Mouse (Mus musculus) cerebral cortex, adult 2 months (tissue): ENCODE results near the gene Hhipl2.

Source experiments
- WGBS: fragments of 180-500 bp; shearing (Covaris S2); methylation state at CpG from one replicate; pipeline ENCODE4 v1.1.7; 2018; 5-methylcytosine and 5-hydroxymethylcytosine counted together

Hhipl2 gene

DNA sequence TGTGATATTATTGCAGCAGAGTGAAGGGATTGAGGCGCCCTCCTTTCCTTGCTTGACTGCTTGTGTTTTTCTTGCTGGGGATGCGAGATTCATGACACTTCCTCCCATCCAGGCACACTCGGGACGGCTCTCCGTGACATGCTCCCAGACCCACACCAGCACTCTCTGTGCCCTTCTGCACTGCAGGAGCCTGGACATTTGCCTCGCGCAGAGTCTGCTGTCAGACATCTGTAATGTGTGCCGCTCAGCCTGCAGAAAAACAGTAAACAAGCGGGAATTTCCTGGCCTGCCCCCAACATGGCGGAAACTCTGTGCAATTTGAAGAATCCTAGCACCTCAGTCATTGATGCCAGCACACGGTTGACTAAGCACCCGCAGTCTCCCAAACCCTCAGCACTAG lies at the start of gene Hhipl2:
Gene Hhipl2, plus strand, starts transcription at position 343 of the 400 bp plus-strand sequence.
- 70% methylated on average over 12 of the region's 12 CpGs for WGBS

DNA sequence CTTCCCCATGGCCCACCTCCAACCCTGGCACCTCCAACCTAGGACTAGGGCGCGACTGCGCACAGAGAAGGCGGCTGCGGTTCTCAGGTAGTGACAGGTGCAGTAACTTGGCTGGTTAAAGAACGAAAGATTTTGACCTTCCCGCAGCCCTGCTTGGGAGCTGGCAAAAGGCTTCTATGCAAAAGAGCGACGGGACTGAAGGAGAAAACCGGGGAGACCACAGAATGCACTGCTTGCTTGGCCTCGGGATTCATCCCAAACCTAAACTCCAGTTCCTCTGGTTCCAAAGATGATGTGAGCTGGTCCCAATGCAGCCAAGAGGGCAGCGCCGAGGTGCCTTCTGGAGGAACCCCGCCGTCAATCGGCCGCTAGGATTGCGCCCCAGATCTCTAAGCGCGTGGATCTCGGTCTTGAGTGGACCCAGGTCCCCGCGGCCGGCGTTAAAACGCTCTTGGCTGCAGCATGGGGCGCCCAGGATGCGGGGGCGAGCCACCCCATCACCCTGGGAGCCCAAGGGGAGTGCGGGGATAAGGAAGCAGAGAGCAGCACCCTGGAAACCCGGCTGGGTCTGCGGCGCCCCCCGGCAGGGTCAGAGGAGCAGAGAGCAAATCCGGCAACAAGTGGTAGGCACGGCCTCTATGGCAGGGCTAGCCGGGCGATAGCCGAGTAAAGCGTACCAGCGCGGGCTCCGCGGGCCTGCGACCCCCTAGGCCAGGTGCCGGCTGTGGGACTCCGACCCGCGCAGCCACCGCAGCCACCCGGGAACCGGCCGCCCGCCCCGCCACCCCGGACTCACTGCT lies 49.2 kb upstream of the Hhipl2 start:
- under 1% methylated on average over 56 of the region's 56 CpGs for WGBS

DNA sequence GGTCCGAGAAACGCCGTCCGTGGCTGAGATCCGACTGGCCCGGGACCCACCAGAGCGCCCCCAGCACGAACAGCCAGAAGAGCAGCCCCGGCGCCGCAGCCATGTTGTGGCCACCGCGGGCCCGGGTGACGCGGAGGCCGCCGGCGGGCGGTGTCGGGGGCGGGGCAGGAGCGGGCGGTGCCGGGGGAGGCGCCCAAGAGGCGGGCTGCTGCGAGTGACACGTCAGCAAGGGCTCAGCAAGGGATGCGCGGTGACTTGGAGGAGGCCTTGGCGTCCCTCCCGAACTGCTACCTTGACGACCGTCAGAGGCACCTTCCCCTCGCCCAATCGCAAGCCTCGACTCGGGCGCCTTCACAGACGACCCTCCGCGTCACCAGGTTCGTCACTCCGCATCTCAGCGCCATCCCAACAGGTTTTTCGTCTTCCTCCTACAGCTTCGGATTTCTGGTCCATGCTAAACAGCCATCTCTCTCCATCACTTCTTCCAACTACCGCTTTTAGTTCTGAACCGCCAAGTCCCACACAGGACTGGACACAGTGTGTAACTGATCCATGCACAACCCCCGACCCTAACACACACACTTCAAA lies 48.5 kb upstream of the Hhipl2 start, which contains the start of gene Mia3:
Gene Mia3, minus strand, starts transcription at position 127 of the 588 bp plus-strand sequence.
- WGBS, result 1% methylated on average over 50 of the region's 51 CpGs

DNA sequence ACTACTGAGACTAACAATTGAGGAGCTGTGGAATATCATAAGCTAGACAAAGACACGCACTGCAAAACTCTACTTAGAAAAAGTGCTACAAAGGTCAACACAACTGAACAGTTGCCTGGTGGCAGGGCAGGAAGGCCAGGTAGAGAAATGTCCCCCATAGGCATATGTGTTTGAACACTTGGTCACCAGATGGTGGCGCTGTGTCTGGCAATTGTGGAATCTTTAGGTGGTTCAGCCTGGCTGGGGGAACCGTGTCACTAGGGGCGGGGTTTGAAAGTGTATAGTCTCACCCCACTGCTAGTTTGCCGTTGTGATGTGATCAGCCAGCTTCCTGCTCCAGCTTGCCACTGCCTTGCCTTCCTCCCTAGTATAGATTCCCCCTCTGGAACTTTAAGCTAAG lies 43.3 kb upstream of the Hhipl2 start:
- 81% methylated on average over 5 of the region's 5 CpGs for WGBS

DNA sequence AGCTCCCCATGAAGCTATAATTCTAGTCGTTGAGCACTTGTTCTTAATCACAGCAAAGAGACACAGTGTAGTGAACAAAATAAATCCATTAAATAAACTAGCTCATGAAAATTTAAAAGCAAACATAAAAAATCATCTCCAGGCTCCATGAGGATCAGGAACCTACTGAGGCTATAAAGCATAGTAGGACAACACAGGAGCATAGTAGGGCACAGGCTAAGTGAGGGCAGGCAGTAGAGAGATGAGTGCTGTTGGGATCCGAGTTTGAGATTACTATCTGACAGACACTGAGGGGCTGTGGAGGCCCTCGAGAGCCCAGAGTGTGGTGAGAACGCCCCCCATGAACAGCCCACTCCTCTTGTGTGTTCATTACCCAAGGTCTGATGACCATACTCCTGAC lies 41.0 kb upstream of the Hhipl2 start:
- 86% methylated on average over 4 of the region's 4 CpGs for WGBS

DNA sequence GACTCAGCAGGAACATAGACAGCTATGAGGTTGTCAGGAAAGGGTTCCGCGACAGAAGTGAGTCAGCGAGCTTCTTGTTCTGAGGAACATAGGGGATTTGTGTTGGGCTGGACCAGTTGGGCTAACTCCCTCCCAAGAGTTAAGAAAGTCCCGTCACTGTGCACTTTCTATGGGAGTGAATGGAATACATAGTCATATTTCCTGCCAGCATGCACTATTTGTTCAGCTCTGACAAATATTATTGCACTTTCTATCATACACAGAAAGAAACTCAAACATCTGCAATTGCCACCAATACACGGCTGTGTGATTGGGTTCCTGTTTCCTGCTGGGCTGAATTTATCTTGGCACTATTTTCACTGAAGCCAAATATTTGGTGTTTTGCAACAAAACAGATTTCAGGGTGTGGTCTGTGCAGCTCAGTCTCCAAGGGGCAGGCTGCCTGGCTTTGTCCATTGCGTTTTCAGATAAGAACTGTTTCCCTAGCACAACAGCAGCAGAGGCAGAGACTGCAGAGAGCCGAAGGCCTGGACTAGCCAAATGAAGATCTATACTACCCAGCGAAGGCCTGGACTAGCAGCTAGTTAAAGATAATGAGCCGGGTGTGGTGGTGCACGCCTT lies 39.6 kb upstream of the Hhipl2 start:
- WGBS, result 73% methylated on average over 10 of the region's 10 CpGs

DNA sequence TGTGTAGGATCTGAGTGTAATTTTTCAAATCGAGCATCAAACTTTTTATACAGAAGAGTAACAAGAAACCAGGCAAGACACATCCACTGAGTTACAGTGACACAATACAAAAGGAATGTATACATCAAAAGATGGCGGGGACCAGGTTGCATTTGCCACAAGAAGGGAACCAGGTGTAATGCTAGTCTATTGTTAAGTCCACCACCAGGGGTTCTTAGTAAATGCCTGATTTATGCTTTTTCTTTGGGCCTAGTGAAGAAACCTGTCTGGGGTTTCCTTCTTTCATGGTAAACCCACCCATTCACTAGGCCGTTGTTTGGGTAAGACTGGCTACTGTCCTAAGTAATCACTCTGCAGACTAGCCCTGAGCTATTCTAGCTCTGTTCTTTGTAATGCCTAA lies 38.6 kb upstream of the Hhipl2 start:
- WGBS, result 90% methylated on average over 3 of the region's 3 CpGs

DNA sequence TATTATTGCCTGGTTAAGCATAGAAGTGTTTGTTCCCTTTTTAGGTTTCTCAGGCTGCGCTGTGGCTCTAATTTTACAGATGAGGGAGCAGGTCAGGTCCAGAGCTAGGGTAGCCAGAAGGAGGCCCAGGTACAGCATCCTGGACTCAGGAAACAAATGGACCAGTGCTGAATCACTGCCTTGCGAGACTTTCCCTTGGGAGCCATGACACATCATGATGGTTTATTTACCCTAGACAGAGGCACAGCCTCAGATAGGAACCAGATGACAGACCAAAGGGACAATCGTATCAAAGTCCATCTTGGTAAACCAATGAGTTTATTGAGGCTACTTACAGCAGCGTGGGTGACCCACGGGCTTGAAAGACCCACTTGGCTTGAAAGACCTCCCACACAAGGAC lies 36.2 kb upstream of the Hhipl2 start:
- 81% methylated on average over 5 of the region's 5 CpGs for WGBS

DNA sequence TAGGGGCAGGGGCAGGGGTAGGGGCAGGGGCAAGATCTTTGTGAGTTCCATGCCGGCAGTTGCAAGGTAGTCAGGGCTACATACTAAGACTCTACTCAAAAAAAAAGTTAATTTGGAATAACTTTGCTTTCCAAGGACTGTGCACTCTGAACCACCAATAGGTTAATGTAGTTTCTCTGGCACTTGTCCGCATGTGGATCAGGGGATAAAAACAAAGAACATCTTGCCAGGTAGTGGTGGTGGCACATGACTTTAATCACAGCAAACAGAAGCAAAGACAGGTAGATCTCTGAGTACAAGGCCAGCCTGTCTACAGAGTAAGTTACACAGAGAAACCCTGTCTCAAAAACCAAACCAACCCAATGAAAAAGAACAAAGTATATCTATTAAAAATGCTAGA lies 35.4 kb upstream of the Hhipl2 start:
- WGBS, result 86% methylated on average over 2 of the region's 2 CpGs

DNA sequence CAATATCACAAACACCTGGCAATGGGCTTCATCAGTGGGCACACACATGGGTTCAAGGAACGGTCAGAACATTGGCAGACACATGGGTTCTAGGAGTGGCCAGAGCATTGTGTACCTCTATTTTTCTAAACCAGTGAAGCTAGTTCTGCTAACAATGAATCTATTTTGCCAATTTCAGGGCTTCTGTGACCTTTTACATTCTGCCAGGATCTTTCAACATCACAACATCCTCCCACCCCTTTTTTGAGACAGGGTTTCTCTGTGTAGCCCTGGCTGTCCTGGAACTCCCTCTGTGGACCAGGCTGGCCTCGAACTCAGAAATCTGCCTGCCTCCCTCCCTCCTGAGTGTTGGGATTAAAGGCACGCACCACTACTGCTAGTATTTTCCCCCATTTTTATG lies 30.6 kb upstream of the Hhipl2 start:
- WGBS, result 94% methylated on average over 3 of the region's 3 CpGs

DNA sequence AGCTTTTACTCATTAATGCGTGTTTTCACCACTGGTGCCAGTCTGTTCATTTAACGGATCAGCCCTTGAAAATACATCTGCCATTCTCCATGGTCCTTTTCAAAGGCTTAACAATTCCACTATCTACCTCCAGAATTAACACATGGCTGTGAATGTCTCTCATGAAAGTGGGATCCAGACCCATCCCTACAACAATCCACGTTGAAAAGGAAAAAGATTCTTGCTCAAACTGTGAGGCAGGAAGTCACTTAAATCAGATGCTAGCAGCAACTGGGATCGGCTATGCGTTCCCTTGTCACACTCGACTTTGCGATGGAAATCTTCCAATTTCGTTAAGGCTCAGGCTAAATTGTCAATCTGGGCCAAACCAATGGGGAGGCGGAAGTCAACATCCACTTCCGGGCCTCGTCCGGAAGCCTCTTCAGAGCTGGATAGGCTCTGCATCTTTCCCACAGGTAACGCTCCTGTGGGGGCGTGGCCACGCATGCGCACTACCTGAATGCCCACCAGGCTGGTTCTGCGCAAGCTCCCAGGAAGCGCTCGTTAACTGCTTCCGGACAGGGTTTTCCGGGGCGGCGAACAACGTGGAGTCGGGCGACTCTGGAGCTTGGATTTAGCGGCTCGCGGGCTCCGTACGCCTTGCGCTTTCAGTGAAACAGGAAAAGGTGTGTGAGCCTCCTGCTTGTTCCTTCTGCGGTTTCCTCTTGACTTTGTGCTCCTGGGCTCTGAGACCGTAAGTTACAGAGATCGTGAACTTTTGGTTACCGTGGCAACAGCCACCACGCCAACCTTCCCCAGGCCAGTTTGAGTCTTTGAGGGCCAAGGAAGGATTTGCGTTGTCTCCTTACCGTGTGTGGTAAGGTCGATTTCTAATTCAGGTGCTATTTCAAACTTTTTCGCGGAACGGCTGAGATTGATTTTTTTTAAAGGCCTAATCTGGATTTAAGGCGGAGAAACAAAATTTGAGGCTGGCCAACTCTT lies 29.3 kb upstream of the Hhipl2 start, which contains the start of gene Taf1a:
Gene Taf1a, plus strand, starts transcription at position 556 of the 981 bp plus-strand sequence.
- 3% methylated on average over 44 of the region's 44 CpGs for WGBS

DNA sequence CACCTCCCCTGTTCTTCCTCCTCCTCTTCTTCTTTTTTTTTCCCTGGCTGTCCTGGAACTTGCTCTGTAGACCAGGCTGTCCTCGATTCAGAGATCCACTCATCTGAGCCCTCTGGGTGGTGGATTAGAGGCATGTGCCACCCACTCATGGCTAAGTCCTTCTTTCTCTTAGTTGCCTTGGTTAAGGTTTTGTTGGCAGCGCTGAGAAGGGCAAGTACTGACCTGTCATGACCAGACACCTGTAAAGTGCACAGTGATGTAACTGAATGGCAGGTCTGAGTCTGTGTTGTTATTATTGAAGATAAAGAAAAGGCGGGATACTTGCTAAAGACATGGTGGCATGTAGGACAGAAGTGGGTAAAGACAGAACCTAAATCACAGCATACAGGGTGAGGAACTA lies 14.6 kb upstream of the Hhipl2 start:
- WGBS, result 95% methylated on average over 3 of the region's 3 CpGs

DNA sequence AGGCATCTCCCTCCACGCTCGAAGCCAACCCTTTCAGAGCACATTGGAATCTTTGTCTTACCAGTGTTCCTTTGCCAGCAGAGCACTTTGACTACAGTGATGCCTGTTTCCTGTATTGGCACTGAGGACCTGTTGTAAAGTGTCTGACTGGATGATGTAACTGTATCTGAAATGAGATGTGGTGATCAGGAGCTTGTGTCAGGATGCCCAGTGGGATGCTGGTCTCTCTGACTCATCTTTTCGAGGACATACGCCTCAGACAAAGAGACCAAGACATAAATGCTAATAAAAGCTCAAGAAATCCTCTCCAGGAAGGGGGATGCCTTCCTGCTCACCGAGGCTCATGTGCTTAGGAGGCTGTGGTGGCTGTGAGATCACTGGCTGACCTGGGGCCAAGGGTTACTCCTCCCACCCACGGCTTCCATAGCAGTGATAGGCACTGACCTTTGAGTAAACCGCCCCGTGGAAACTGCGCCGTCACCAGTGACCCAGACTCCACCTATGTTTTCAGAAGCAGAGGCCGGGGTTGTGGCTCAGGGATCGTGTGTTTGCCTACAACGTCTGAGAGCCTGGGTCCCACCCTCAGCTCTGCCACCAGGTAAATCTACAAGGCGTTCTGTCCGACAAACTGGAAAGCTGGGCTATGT lies 3.8 kb upstream of the Hhipl2 start:
- WGBS, result 74% methylated on average over 15 of the region's 15 CpGs

DNA sequence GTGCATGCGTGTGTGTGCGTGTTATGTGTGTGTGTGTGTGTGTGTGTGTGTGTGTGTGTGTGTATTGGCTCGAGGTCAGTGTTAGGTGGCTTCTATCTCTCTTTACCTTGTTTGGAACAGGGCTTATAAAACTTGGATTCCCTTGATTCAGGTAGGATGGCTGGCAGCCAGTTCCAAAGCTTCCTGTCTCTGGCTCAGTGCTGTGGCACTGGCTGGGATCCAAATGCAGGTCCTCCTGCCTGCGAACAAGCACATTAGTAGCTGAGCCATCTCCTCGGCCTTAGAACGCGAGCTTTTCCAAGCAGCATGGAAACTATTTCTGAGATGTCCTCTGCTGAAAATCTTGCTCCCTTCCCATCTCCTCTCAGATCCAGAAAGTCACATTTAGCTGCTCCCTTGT lies 1.7 kb downstream of the Hhipl2 start:
- WGBS, result 75% methylated on average over 7 of the region's 7 CpGs

DNA sequence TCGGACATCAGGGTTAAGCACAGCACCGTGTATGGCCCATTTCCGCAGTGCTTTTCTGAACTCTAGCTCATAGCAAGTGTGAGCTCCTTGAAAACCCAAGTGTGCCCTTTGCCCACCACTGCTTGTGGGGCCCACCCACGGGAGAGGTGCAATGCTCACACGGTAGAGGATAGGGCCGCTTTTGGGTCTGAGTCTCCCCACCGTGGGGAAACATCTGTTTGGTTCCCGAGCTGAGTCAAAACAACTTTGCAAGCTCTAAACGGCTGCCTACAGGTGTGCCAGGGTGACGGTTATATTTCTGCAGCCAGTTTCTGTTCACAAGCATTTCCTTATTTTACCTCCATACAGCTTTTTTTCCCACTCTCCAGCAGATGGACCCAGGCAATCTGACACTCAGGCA lies 2.3 kb downstream of the Hhipl2 start:
- WGBS, result 84% methylated on average over 10 of the region's 10 CpGs

DNA sequence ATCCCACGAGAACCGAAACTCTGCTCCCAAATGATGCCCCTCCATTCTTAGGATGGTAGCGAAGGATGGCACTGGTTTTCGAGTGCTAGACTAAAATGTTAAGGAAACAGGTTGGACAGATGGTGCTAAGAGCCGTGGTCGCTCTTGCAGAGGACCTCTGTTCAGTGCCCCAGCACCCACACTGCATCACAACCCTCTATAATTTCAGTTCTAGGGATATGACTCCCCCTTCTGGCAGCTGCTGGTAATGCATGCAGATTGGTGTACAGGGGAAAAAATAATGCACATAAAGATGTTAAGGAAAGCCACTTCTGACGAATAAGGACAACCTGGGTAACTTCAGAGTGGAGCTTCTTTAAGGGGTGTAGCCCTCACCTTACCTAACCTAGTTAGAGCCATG lies 6.1 kb downstream of the Hhipl2 start:
- 96% methylated on average over 7 of the region's 7 CpGs for WGBS

DNA sequence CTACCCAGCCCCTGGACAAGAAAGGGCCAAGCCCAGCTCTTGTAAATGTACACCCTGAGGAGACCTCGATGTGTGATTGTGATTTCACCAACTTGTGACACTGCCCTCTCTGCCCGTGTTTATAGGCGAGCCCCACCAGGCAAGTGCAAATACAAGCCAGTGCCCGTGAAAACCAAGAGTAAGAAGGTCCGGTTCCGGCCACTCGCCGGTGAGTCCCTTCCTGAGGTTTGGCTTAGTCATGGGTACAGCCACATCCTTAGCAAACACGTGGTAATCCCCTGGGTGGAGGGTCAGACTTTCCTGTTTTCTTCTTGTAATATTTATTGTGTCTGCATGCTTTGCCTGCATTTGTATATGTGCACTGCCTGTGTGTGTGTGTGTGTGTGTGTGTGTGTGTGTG lies 16.9 kb downstream of the Hhipl2 start:
- 86% methylated on average over 9 of the region's 9 CpGs for WGBS

DNA sequence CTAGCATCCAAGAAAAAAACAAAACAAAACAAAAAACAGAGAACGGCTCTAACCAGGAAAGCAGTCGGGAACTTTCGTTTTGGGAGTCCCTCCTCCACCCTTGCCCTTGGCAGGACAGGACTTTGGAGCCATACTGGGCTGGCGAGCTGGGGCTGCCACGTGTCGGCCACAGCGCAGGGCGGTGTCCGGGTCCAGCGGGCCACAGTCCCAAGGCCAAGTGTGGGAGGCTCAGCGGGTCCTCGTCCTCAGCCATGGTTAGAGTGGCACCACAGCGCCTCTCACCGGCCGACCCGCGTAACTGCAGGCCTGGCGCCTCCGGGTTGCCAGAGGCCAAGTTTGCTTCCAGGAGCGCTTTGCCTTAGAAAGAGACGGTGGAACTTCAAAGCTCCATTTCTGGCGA lies 21.0 kb downstream of the Hhipl2 start:
- 32% methylated on average over 22 of the region's 22 CpGs for WGBS

DNA sequence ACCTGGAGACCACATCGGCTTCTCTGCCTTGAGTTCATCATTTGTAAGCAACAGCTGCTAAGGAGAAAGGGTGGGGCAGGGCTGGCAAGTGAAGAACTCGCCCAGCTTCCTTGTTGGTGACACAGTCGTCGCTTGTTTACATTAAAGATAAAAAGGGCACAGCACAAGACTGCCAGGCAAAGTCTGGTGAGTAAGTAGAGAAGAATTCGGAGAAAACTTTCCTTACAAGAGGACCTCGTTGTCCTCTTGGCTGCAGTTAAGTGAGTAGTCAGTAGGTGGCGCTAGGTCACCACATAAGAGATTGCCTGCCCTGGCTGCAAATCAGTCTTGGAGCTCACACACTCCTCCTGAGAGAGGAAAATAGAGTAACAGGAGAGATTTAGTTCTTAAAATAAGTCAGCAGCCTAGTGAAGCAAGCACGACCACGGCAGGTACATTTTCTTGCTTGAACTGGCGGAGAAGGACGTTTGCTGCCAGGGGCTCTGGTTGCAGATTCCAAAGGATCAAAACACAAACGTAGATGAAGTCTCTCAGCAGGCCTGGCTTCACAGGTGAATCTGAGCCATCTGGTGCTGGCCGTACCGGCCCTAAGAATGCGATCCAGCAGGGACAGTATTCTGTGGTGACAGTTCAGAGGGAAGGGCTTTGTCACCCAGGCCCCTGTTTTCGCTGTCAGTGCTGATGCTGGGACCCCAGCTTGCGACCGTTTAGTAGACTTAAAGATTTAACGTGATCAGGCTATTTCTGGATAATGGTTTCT lies 24.2 kb downstream of the Hhipl2 start:
- 23% methylated on average over 19 of the region's 19 CpGs for WGBS

DNA sequence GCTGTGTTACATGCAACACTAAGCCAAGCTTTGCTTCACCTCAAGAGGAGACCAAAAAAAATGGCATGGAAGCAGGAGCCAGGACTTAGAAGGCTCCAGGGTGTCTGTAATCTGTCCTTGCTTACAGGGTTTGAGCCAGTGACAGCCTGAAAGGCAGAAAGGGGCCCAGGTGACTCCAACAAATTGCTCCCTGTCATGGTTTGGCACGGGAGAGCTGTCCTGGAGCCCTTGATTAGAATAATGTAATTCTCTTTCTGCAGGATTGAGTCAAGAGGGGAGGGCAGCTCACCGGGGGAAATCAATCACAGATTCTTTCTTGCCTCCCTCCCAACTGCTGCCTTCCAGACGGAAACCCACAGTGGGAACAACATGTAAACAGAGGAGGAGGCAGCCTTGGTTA lies 35.1 kb downstream of the Hhipl2 start:
- 49% methylated on average over 3 of the region's 3 CpGs for WGBS
